Mouse (Mus musculus): ENCODE results near the gene Igfbp7. TPM values are rescaled to one million over a fixed set of nuclear protein-coding genes. Genes with fewer than 3 reads are reported as not detected.

Igfbp7 gene
- polyA plus RNA-seq, 1 experiment = 3.6 TPM

DNA sequence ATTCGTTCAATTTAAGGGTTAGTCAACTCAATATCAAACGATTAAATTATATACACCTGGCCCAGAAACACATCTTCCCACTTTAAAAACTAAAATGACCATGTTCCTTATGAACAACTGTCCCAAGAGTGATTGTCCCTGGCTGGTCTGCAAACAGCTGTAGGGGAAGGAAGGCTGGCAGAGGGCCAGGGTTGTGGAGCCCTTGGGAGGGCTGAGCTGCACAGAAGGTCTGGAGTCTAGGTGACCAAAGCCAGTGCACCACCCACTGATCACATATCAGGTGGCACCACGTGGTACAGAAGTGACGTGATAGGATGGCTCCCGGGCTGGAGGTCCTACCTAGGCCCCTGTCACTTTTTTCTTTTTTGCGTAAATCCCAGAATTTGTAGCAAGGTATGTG lies 8.2 kb upstream of the Igfbp7 start:
- H3K36me3 ChIP-seq (ENCODE audit: control insufficient read depth, insufficient read depth, low read length, poor library complexity, severe bottlenecking) = no peaks in the 10 kb centered on the region
- no peak overlapping the region for H3K4me3 ChIP-seq (ENCODE audit: low read depth, low read length)
- H3K27ac ChIP-seq (ENCODE audit: insufficient read depth, low read length) = no peak overlapping the region
- H3K9ac ChIP-seq (ENCODE audit: low read depth, poor library complexity, severe bottlenecking) = no peak overlapping the region
- TF ChIP-seq EP300 (IDR thresholded peaks at IDR 0.05; ENCODE audit: insufficient read depth, low read depth, low read length) (no peak), CTCF (IDR thresholded peaks at IDR 0.05; ENCODE audit: low read depth, low read length) (no peak), POLR2A (IDR thresholded peaks at IDR 0.05; ENCODE audit: insufficient read depth, low read length) (no peak)
- no peaks in the 10 kb centered on the region for H3K4me1 ChIP-seq (ENCODE audit: control insufficient read depth, insufficient read depth, low read length)
- no peaks in the 10 kb centered on the region for H3K9me3 ChIP-seq (replicated peaks; ENCODE audit: control insufficient read depth, insufficient read depth, low read length, poor library complexity, severe bottlenecking)
- H3K27me3 ChIP-seq (ENCODE audit: control insufficient read depth, insufficient read depth, low read length, poor library complexity, severe bottlenecking) = no peaks in the 10 kb centered on the region

DNA sequence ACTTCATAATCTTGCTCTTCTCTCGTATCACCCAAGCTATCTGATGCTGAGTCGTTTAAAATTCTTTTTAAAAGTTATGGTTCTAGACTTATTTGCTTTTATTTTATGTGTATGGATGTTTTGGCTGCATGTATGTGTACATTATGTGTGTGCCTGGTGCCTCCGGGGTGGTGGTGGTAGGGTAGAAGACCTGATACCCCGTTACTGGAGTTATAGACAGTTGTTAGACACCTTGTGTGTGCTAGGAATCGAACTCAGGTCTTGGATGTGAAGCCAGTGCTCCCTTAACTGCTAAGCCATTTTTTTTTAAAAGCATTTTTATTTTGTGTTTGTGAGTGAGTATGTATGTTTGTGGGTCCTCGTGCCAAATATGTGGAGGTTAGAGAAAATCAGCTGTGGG lies 689 bp upstream of the Igfbp7 start:
- H3K4me1 ChIP-seq (ENCODE audit: control insufficient read depth, insufficient read depth, low read length) = no peaks in the 10 kb centered on the region
- peaks cover 1% of the 10 kb centered on the region; the same call in 1 of the 2 replicates for H3K27me3 ChIP-seq (ENCODE audit: control insufficient read depth, insufficient read depth, low read length, poor library complexity, severe bottlenecking)
- H3K9ac ChIP-seq (ENCODE audit: low read depth, poor library complexity, severe bottlenecking) = no peak overlapping the region
- no peak overlapping the region for H3K4me3 ChIP-seq (ENCODE audit: low read depth, low read length)
- no peaks in the 10 kb centered on the region; the same call in 1 of the 2 replicates for H3K36me3 ChIP-seq (ENCODE audit: control insufficient read depth, insufficient read depth, low read length, poor library complexity, severe bottlenecking)
- no peak overlapping the region for H3K27ac ChIP-seq (ENCODE audit: insufficient read depth, low read length)
- no peak for TF ChIP-seq CTCF (IDR thresholded peaks at IDR 0.05; ENCODE audit: low read depth, low read length)
- no peak for TF ChIP-seq POLR2A (IDR thresholded peaks at IDR 0.05; ENCODE audit: insufficient read depth, low read length)
- no peak for TF ChIP-seq EP300 (IDR thresholded peaks at IDR 0.05; ENCODE audit: insufficient read depth, low read depth, low read length)
- H3K9me3 ChIP-seq (replicated peaks; ENCODE audit: control insufficient read depth, insufficient read depth, low read length, poor library complexity, severe bottlenecking) = peaks cover 10% of the 10 kb centered on the region

DNA sequence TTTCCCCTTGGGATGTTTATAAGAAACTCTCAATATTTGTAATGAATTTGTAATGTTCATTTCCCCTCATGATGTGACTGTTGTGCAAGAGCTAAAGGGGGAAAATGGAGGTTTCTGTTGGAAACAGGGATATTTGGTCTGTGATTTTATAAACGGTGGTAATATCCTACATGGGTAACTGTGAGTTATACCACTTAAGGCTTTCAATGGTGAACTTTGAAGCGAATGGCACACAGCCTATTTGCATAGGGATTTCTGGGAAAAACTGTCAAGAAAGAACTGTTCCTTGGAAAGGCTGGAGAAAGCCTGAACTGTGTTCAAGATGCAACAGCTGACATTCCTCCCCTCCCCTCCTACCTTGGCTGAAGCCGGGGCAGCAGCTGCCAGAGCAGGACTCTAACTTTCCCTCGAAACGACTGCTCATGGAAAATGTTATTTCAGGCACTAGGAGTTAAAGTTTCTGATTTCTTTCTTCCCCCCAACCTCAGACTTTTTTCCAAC lies 1.4 kb downstream of the Igfbp7 start:
- Histone ChIP-seq H3K27ac (ENCODE audit: insufficient read depth, low read length) (no peak overlapping the region), H3K9me3 (replicated peaks; ENCODE audit: control insufficient read depth, insufficient read depth, low read length, poor library complexity, severe bottlenecking) (peaks cover 10% of the 10 kb centered on the region), H3K36me3 (ENCODE audit: control insufficient read depth, insufficient read depth, low read length, poor library complexity, severe bottlenecking) (no peaks in the 10 kb centered on the region; the same call in 1 of the 2 replicates), H3K4me1 (ENCODE audit: control insufficient read depth, insufficient read depth, low read length) (no peaks in the 10 kb centered on the region), H3K4me3 (ENCODE audit: low read depth, low read length) (no peak overlapping the region), H3K9ac (ENCODE audit: low read depth, poor library complexity, severe bottlenecking) (no peak overlapping the region), H3K27me3 (ENCODE audit: control insufficient read depth, insufficient read depth, low read length, poor library complexity, severe bottlenecking) (peaks cover 1% of the 10 kb centered on the region; the same call in 1 of the 2 replicates)
- TF ChIP-seq CTCF (IDR thresholded peaks at IDR 0.05; ENCODE audit: low read depth, low read length) = no peak
- TF ChIP-seq EP300 (IDR thresholded peaks at IDR 0.05; ENCODE audit: insufficient read depth, low read depth, low read length) = no peak
- TF ChIP-seq POLR2A (IDR thresholded peaks at IDR 0.05; ENCODE audit: insufficient read depth, low read length) = no peak

DNA sequence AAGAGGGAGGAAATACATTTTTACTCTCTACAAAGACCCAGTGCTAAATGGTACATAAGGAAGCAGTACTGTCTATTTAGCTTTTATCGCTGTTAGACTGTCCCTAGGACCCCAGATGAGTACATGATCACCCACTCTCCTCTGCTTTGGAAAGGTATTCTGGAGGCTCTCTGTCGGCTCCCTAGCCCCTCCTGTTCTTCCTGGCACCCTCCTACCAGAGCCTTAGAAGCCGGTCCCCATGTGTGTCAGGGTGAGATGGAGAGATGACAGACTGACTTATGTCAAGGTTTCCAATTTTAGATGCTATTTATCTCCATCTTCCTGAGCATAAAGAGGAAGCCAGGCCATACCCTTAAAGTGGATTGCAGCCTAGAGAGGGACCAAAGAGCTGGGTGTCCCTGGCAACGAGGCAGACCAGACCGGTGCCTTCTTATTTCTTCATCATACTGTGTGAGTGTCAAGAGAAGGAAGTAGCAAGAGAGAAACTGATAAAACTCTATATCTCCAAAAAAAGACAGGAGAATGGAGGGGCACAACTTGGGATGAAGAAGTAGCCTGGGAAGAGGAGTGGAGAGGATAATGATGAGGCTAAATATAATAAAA lies 2.3 kb downstream of the Igfbp7 start:
- Histone ChIP-seq H3K9me3 (replicated peaks; ENCODE audit: control insufficient read depth, insufficient read depth, low read length, poor library complexity, severe bottlenecking) (peaks cover 10% of the 10 kb centered on the region), H3K4me1 (ENCODE audit: control insufficient read depth, insufficient read depth, low read length) (no peaks in the 10 kb centered on the region), H3K27ac (ENCODE audit: insufficient read depth, low read length) (no peak overlapping the region), H3K36me3 (ENCODE audit: control insufficient read depth, insufficient read depth, low read length, poor library complexity, severe bottlenecking) (no peaks in the 10 kb centered on the region; the same call in 1 of the 2 replicates), H3K9ac (ENCODE audit: low read depth, poor library complexity, severe bottlenecking) (no peak overlapping the region), H3K27me3 (ENCODE audit: control insufficient read depth, insufficient read depth, low read length, poor library complexity, severe bottlenecking) (peaks cover 1% of the 10 kb centered on the region; the same call in 1 of the 2 replicates), H3K4me3 (ENCODE audit: low read depth, low read length) (no peak overlapping the region)
- no peak for TF ChIP-seq EP300 (IDR thresholded peaks at IDR 0.05; ENCODE audit: insufficient read depth, low read depth, low read length)
- no peak for TF ChIP-seq POLR2A (IDR thresholded peaks at IDR 0.05; ENCODE audit: insufficient read depth, low read length)
- TF ChIP-seq CTCF (IDR thresholded peaks at IDR 0.05; ENCODE audit: low read depth, low read length) = no peak

DNA sequence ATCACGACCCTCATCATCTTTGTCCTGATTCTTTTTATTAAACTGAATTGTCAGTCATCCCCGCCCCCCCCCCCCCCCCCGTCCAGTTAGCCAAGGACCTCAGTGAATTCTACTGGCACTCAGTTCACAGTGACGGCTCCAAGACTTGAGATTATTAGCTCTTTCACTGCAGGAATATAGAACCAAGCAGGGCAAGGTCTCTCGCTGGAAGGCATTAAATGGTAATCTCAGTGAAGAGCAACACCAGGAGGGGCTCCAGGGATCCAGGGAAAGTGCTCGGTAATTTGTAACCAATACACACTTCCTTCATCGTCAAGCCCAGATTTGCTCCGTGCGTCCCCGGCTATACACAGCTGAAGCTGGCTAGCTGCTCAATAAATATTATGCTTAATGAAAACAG lies 2.9 kb downstream of the Igfbp7 start:
- no peak overlapping the region for H3K4me3 ChIP-seq (ENCODE audit: low read depth, low read length)
- H3K9me3 ChIP-seq (replicated peaks; ENCODE audit: control insufficient read depth, insufficient read depth, low read length, poor library complexity, severe bottlenecking) = peaks cover 10% of the 10 kb centered on the region
- no peaks in the 10 kb centered on the region for H3K4me1 ChIP-seq (ENCODE audit: control insufficient read depth, insufficient read depth, low read length)
- no peak overlapping the region for H3K27ac ChIP-seq (ENCODE audit: insufficient read depth, low read length)
- TF ChIP-seq CTCF (IDR thresholded peaks at IDR 0.05; ENCODE audit: low read depth, low read length) (no peak), POLR2A (IDR thresholded peaks at IDR 0.05; ENCODE audit: insufficient read depth, low read length) (no peak), EP300 (IDR thresholded peaks at IDR 0.05; ENCODE audit: insufficient read depth, low read depth, low read length) (no peak)
- H3K9ac ChIP-seq (ENCODE audit: low read depth, poor library complexity, severe bottlenecking) = no peak overlapping the region
- H3K27me3 ChIP-seq (ENCODE audit: control insufficient read depth, insufficient read depth, low read length, poor library complexity, severe bottlenecking) = peaks cover 1% of the 10 kb centered on the region; the same call in 1 of the 2 replicates
- H3K36me3 ChIP-seq (ENCODE audit: control insufficient read depth, insufficient read depth, low read length, poor library complexity, severe bottlenecking) = no peaks in the 10 kb centered on the region; the same call in 1 of the 2 replicates

DNA sequence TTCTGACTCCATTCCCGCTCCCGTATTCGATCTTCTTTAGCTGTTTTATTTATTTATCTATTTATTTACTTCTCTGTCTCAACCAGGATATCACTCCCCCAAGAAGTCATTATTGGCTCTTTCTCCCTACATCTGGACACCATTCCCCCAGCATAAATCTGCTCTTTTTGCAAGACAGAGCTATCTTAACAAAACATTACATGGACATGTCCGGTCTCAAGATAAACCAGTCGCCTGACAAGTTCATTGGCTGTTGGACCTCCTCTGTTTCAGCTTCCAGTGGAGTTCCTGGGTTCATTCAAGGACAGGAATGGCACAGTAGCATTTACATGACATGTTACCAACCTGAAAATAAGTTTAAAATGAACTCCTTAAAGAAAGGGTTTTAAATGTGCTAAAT lies 4.9 kb downstream of the Igfbp7 start:
- Histone ChIP-seq H3K4me3 (ENCODE audit: low read depth, low read length) (no peak overlapping the region), H3K4me1 (ENCODE audit: control insufficient read depth, insufficient read depth, low read length) (no peaks in the 10 kb centered on the region), H3K9ac (ENCODE audit: low read depth, poor library complexity, severe bottlenecking) (no peak overlapping the region), H3K27ac (ENCODE audit: insufficient read depth, low read length) (no peak overlapping the region), H3K9me3 (replicated peaks; ENCODE audit: control insufficient read depth, insufficient read depth, low read length, poor library complexity, severe bottlenecking) (no peaks in the 10 kb centered on the region), H3K36me3 (ENCODE audit: control insufficient read depth, insufficient read depth, low read length, poor library complexity, severe bottlenecking) (no peaks in the 10 kb centered on the region), H3K27me3 (ENCODE audit: control insufficient read depth, insufficient read depth, low read length, poor library complexity, severe bottlenecking) (no peaks in the 10 kb centered on the region)
- TF ChIP-seq POLR2A (IDR thresholded peaks at IDR 0.05; ENCODE audit: insufficient read depth, low read length) (no peak), CTCF (IDR thresholded peaks at IDR 0.05; ENCODE audit: low read depth, low read length) (no peak), EP300 (IDR thresholded peaks at IDR 0.05; ENCODE audit: insufficient read depth, low read depth, low read length) (no peak)

Measured in ES-Bruce4 (cell line).